Mouse (Mus musculus): ENCODE measurements around the gene Aifm2. TPM values are rescaled to one million over a fixed set of nuclear protein-coding genes. Genes with fewer than 3 reads are reported as not detected.

The Aifm2 gene
- polyA plus RNA-seq, 1 experiment from 2014 or later, result 11.2 TPM

- no peak overlapping the region for H3K9ac ChIP-seq (replicated peaks)
- ATAC-seq (no peak), DNase-seq (no peak)
- WGBS (ENCODE audit: insufficient replicate concordance), result 68% methylated on average over 10 of the region's 10 CpGs
- no peaks in the 10 kb centered on the region for H3K36me3 ChIP-seq (replicated peaks; ENCODE audit: insufficient read depth, low read length)
- H3K4me1 ChIP-seq (ENCODE audit: insufficient read depth), result peaks cover 5% of the 10 kb centered on the region; the same call in 1 of the 2 replicates
- H3K4me2 ChIP-seq (ENCODE audit: low read depth, low read length), result no peak overlapping the region
- no peaks in the 10 kb centered on the region for H3K9me3 ChIP-seq (ENCODE audit: low read length)
- H3K27me3 ChIP-seq (ENCODE audit: insufficient read depth, low read length), result peaks cover 17% of the 10 kb centered on the region
- no peak overlapping the region for H3K27ac ChIP-seq (ENCODE audit: low read depth)
- TF ChIP-seq EP300 (IDR thresholded peaks at IDR 0.05; ENCODE audit: low read depth) (no peak), CTCF (IDR thresholded peaks at IDR 0.05; ENCODE audit: low read depth) (no peak)
- no peak overlapping the region for H3K4me3 ChIP-seq (ENCODE audit: low read depth, low read length)
These were observed 72.7 kb downstream of the Aifm2 start for GRCm38 (mm10) chr10:61787541-61788313.

GRCm38 (mm10) chr10:61788499-61788898 is 73.4 kb downstream of the Aifm2 start:
- ATAC-seq, result no peak
- Histone ChIP-seq H3K9me3 (ENCODE audit: low read length) (no peaks in the 10 kb centered on the region), H3K4me1 (ENCODE audit: insufficient read depth) (peaks cover 5% of the 10 kb centered on the region; the same call in 1 of the 2 replicates), H3K27me3 (ENCODE audit: insufficient read depth, low read length) (peaks cover 9% of the 10 kb centered on the region; the same call in 1 of the 2 replicates), H3K36me3 (replicated peaks; ENCODE audit: insufficient read depth, low read length) (no peaks in the 10 kb centered on the region), H3K4me2 (ENCODE audit: low read depth, low read length) (no peak overlapping the region), H3K4me3 (ENCODE audit: low read depth, low read length) (no peak overlapping the region), H3K9ac (replicated peaks) (no peak overlapping the region), H3K27ac (ENCODE audit: low read depth) (no peak overlapping the region)
- DNase-seq, result no peak
- WGBS (ENCODE audit: insufficient replicate concordance), result 95% methylated on average over 5 of the region's 5 CpGs
- TF ChIP-seq CTCF (IDR thresholded peaks at IDR 0.05; ENCODE audit: low read depth), result no peak
- no peak for TF ChIP-seq EP300 (IDR thresholded peaks at IDR 0.05; ENCODE audit: low read depth)

Small RNA genes lying within 50 kb of the gene (microRNA-seq; reads per million reads assigned to microRNA genes)
- not detected for gene Mir5108

Other genes starting within 250 kb of the Aifm2 start
- 3.0 TPM in 2 replicates for gene Lrrc20, start 239.5 kb upstream of the Aifm2 start, polyA plus RNA-seq (2015; fragmentation: Nextera tagmentation; extraction: Ambion mirVana)
- not detected in 2 replicates for gene Npffr1, start 119.8 kb upstream of the Aifm2 start, polyA plus RNA-seq (2015; fragmentation: Nextera tagmentation; extraction: Ambion mirVana)
- gene Ppa1, start 66.7 kb upstream of the Aifm2 start, polyA plus RNA-seq (2015; fragmentation: Nextera tagmentation; extraction: Ambion mirVana), result 161 and 191 TPM in 2 replicates
- gene Sar1a, start 35.0 kb upstream of the Aifm2 start, polyA plus RNA-seq (2015; fragmentation: Nextera tagmentation; extraction: Ambion mirVana), result 60.7 and 62.1 TPM in 2 replicates
- gene Tysnd1, start 19.7 kb upstream of the Aifm2 start, polyA plus RNA-seq (2015; fragmentation: Nextera tagmentation; extraction: Ambion mirVana), result 22.8 and 24.2 TPM in 2 replicates
- gene H2afy2, start 68.9 kb downstream of the Aifm2 start, polyA plus RNA-seq (2015; fragmentation: Nextera tagmentation; extraction: Ambion mirVana), result 1.9 and 2.0 TPM in 2 replicates